Mouse (Mus musculus) testis, adult 2 months (tissue): Measurements from ENCODE around the gene I0C0044D17Rik. TPM values are rescaled to one million over a fixed set of nuclear protein-coding genes. Genes with fewer than 3 reads are reported as not detected.

Experiments used
- H3K27ac ChIP-seq: fragments of 200-500 bp; 2 replicates; pipeline ENCODE4 v1.5.1; 2012; ENCODE audit warnings: low read depth, low read length; ENCODE audit not compliant: control insufficient read depth, insufficient read depth
- H3K27me3 ChIP-seq: fragments of 200-500 bp; 2 replicates; pipeline ENCODE4 v1.6.1; 2012; ENCODE audit warnings: mild to moderate bottlenecking, low read length, moderate library complexity; ENCODE audit not compliant: control insufficient read depth, insufficient read depth
- H3K36me3 ChIP-seq: fragments of 200-500 bp; 2 replicates; pipeline ENCODE4 v1.6.1; 2012; ENCODE audit warnings: mild to moderate bottlenecking, low read length; ENCODE audit not compliant: control insufficient read depth, insufficient read depth
- H3K4me1 ChIP-seq: fragments of 200-500 bp; 2 replicates; pipeline ENCODE4 v1.6.1; 2012; ENCODE audit warnings: low read length; ENCODE audit not compliant: control insufficient read depth, insufficient read depth
- H3K4me3 ChIP-seq: fragments of 200-500 bp; 2 replicates; pipeline ENCODE4 v1.5.1; 2012; ENCODE audit warnings: low read depth, mild to moderate bottlenecking, low read length, moderate library complexity, mixed read lengths; ENCODE audit not compliant: control insufficient read depth
- CTCF ChIP-seq: fragments of 200-500 bp; IDR thresholded peaks from 2 replicates; pipeline ENCODE4 v1.5.1; 2012; ENCODE audit warnings: low read depth, mild to moderate bottlenecking, inconsistent platforms, low read length, moderate library complexity; ENCODE audit not compliant: control insufficient read depth, insufficient read depth, insufficient replicate concordance
- POLR2A ChIP-seq: fragments of 200-500 bp; IDR thresholded peaks from 2 replicates; pipeline ENCODE4 v1.6.1; 2012; ENCODE audit warnings: low read depth, mild to moderate bottlenecking, inconsistent platforms, low read length, moderate library complexity; ENCODE audit not compliant: control insufficient read depth
- polyA plus RNA-seq: library from polyadenylated mRNA; depleted of rRNA; stranded (reverse); fragments of >200 nt; gene quantifications from 2 replicates; pipeline ENCODE4 v1.2.3, GENCODE M21; 2012

The I0C0044D17Rik gene
- polyA plus RNA-seq, 1 experiment: not detected

- Histone ChIP-seq H3K4me3 (no peak overlapping the region), H3K36me3 (no peaks in the 10 kb centered on the region), H3K27ac (no peak overlapping the region), H3K4me1 (no peaks in the 10 kb centered on the region; the same call in 1 of the 2 replicates), H3K27me3 (no peaks in the 10 kb centered on the region)
- no peak for TF ChIP-seq CTCF
- no peak for TF ChIP-seq POLR2A
Observed at GRCm38 (mm10) chr4:98823047-98823446, 593 bp downstream of the I0C0044D17Rik start.

- H3K4me1 ChIP-seq: peaks cover 1% of the 10 kb centered on the region; the same call in 1 of the 2 replicates
- TF ChIP-seq CTCF (no peak), POLR2A (no peak)
- H3K4me3 ChIP-seq: no peak overlapping the region
- H3K27ac ChIP-seq: no peak overlapping the region
- H3K36me3 ChIP-seq: no peaks in the 10 kb centered on the region
- H3K27me3 ChIP-seq: no peaks in the 10 kb centered on the region
Observed at GRCm38 (mm10) chr4:98822478-98822877, 1.2 kb downstream of the I0C0044D17Rik start.

GRCm38 (mm10) chr4:98819216-98819755, 4.4 kb downstream of the I0C0044D17Rik start:
- Histone ChIP-seq H3K27me3 (no peaks in the 10 kb centered on the region; the same call in 1 of the 2 replicates), H3K36me3 (no peaks in the 10 kb centered on the region), H3K27ac (no peak overlapping the region), H3K4me3 (no peak overlapping the region), H3K4me1 (peaks cover 5% of the 10 kb centered on the region; the same call in 1 of the 2 replicates)
- TF ChIP-seq POLR2A: no peak

- Histone ChIP-seq H3K27me3 (no peaks in the 10 kb centered on the region; the same call in 1 of the 2 replicates), H3K4me1 (peaks cover 5% of the 10 kb centered on the region; the same call in 1 of the 2 replicates), H3K36me3 (no peaks in the 10 kb centered on the region), H3K27ac (no peak within 1 kb of the TSS), H3K4me3 (peak within 1 kb of the TSS; percentile 69)
- TF ChIP-seq CTCF: no peak
- TF ChIP-seq POLR2A: no peak
Observed at GRCm38 (mm10) chr4:98817184-98817911, 6.3 kb downstream of the I0C0044D17Rik start, which contains the start of gene Kank4. TSS of gene Kank4 (minus strand) at chr4:98817537.

GRCm38 (mm10) chr4:98816807-98817183, 6.8 kb downstream of the I0C0044D17Rik start:
- H3K27me3 ChIP-seq: no peaks in the 10 kb centered on the region; the same call in 1 of the 2 replicates
- no peak for TF ChIP-seq POLR2A
- no peak for TF ChIP-seq CTCF
- H3K4me3 ChIP-seq: peak overlapping the region; percentile 69
- peaks cover 5% of the 10 kb centered on the region; the same call in 1 of the 2 replicates for H3K4me1 ChIP-seq
- no peak overlapping the region for H3K27ac ChIP-seq
- H3K36me3 ChIP-seq: no peaks in the 10 kb centered on the region

- Histone ChIP-seq H3K4me1 (no peaks in the 10 kb centered on the region), H3K36me3 (no peaks in the 10 kb centered on the region), H3K27me3 (no peaks in the 10 kb centered on the region), H3K27ac (no peak overlapping the region), H3K4me3 (no peak overlapping the region)
- TF ChIP-seq POLR2A (no peak), CTCF (no peak)
Observed at GRCm38 (mm10) chr4:98806306-98806705, 17.3 kb downstream of the I0C0044D17Rik start.

GRCm38 (mm10) chr4:98805291-98806048, 18.2 kb downstream of the I0C0044D17Rik start:
- Histone ChIP-seq H3K4me1 (no peaks in the 10 kb centered on the region), H3K4me3 (no peak overlapping the region), H3K36me3 (no peaks in the 10 kb centered on the region), H3K27me3 (no peaks in the 10 kb centered on the region), H3K27ac (no peak overlapping the region)
- TF ChIP-seq POLR2A (no peak), CTCF (no peak)
